Mouse (Mus musculus) ES-CJ7 (cell line): ENCODE data around the gene Itga9.

Source experiments
- DNase-seq: peaks from one replicate; pipeline ENCODE4 v3.0.0; 2011; ENCODE audit warnings: low read depth, low spot score

Gene Itga9

GRCm38 (mm10) chr9:118725128-118725527, 118.6 kb downstream of the Itga9 start:
- no peak for DNase-seq

DNA sequence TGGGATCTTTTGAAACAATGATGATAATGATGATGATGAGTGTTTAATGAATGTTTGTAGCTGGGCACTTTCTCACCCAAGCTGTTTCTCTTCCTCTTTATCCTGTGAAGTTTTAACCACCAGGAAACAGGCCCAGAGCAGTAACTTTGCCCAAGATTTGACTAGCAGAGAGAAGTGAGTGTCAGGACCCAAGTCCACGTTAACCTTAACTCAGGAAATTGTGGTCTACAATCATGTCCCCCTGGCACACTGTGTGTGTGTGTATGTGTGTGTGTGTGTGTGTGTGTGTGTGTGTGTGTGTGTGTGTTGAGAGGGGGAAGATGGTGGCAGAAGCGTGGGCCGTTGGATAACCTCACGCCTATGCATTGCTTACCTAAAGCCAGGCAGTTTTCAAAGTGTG, 120.1 kb downstream of the Itga9 start:
- no peak for DNase-seq

DNA sequence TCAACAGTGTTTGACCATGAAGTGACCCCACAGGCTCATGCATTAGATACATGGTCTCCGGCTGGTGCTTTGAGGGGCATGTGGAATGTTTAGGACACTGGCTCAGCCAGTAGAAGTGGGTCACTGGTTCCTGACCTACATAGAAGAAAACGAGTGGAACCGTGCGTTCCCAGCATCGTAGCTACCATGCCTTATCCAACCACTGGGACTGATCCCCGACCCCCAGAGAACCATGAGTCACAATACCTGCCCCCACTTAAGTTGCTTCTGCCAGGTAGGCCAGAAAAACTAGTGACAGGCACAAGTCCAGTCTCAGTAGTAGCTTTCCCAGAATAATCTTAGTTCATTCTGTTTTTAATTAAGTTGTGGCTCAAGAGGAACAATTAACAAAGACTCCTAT, 121.8 kb downstream of the Itga9 start:
- no peak for DNase-seq

- no peak for DNase-seq
Observed at GRCm38 (mm10) chr9:118728987-118729386, 122.5 kb downstream of the Itga9 start.

GRCm38 (mm10) chr9:118730172-118730571, 123.7 kb downstream of the Itga9 start:
- DNase-seq, result no peak

GRCm38 (mm10) chr9:118730871-118731390, 124.4 kb downstream of the Itga9 start:
- DNase-seq, result no peak

- DNase-seq, result no peak
Observed at GRCm38 (mm10) chr9:118731650-118732049, 125.2 kb downstream of the Itga9 start.

DNA sequence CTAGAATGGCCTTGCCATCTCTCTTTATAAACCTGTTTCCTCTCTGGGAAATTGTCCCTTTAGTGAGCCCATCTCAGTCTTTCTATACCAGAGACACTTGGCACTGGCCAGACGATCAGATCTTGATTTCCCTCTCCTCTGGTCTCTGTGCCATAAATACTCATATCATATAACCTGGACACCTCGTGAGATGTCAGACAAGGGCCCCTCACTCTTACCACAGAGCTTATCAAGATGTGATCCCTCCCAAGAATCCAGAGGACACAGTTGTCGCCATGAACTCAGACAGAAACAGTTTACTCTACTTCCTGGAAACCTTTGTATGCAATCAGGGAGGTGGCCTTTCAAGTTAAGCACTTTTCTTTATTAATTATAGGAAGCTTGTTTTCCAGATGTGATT, 127.1 kb downstream of the Itga9 start:
- DNase-seq, result no peak

- DNase-seq, result no peak
Observed at GRCm38 (mm10) chr9:118737124-118737523, 130.6 kb downstream of the Itga9 start.

- DNase-seq, result no peak
Observed at GRCm38 (mm10) chr9:118737601-118738137, 131.2 kb downstream of the Itga9 start.

DNA sequence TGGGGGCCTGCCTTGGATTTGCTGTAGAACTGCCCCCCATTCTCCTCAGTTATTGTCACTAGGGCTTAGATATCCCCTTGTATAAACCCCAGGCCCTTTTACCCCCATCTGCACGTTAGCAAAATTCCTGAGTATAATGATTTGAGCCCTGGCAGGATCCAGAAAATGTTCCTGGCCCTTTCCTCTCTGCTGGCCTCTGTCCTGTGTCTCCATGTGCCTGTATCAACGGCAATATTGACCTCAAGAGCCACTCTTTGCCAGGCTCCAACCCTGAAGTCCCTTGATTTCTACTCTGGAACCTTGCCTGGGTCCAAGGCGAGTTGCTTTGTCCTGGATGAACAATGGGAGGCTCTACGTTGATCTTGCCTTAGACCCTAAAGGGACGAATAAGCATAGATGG, 131.8 kb downstream of the Itga9 start:
- DNase-seq, result no peak

GRCm38 (mm10) chr9:118739071-118739470, 132.6 kb downstream of the Itga9 start:
- DNase-seq, result no peak

- no peak for DNase-seq
Observed at GRCm38 (mm10) chr9:118739659-118740058, 133.2 kb downstream of the Itga9 start.

DNA sequence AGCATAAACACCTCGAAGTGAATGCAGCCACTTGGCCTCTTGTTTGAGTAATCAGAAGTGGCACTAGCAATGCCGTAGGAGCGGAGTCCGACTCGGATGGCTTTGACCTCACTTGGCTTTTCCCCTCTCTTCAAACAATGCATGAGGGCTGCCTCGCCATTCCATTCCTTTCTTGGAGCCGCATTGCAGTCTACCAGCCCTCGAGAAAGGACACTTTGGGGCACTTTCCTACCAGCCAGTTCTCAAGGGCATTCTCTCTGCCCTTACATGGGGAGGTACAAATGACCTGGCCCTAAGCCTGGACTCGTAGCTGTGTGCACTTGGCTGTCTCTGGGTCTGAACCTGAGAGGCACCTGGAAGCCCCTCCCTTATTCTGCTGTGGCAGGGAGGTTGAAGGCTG, 134.8 kb downstream of the Itga9 start:
- no peak for DNase-seq

GRCm38 (mm10) chr9:118749335-118749949, 143.0 kb downstream of the Itga9 start:
- no peak for DNase-seq

DNA sequence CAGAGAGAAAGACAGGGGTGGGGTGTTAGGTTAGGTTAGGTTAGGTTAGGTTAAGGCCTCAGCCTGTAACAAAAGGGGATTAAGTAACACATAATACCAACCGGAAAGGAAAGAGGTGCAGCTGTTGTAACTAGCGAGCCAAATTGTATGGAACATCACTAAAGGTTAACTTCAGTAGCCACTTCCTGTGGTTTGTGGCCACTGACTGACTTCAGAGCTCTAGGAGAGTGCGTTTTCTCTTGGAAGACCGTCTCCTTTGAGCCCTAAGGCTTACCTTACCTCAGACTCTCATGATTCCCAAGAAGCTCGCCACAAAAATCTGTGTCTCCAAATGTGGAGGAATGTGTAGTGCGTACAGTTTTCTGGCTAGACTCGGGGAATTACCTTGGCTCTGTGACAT, 144.3 kb downstream of the Itga9 start:
- DNase-seq, result no peak

GRCm38 (mm10) chr9:118752376-118752775, 145.9 kb downstream of the Itga9 start:
- DNase-seq, result no peak

DNA sequence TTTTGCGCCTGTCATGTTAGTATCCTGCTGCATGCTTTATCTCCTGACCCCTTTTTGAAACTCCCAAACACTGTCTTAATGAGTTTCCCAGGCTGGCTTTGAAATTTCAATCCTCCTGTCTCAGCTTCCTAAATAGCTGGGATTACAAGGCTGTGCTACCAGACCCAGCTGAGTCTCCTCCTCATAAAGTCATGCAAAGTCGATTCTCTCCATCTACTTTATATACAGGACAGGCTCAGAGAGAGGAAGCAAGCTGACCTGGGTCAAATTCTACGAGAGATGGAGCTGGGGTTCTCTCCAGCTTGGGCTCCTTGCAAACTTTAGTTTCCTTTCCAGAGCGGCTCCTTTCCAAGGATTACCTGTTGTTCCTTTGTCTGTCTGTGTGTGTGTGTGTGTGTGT, 153.0 kb downstream of the Itga9 start:
- DNase-seq, result no peak

GRCm38 (mm10) chr9:118761953-118762590, 155.6 kb downstream of the Itga9 start:
- DNase-seq, result no peak

GRCm38 (mm10) chr9:118762759-118763158, 156.3 kb downstream of the Itga9 start:
- DNase-seq, result no peak

- DNase-seq, result no peak
Observed at GRCm38 (mm10) chr9:118763203-118763602, 156.7 kb downstream of the Itga9 start.

GRCm38 (mm10) chr9:118763646-118764045, 157.2 kb downstream of the Itga9 start:
- no peak for DNase-seq

- no peak for DNase-seq
Observed at GRCm38 (mm10) chr9:118765059-118765458, 158.6 kb downstream of the Itga9 start.
